Mouse (Mus musculus) kidney, adult 2 months (tissue): Measurements from ENCODE around the gene Trmt10c. TPM values are rescaled to one million over a fixed set of nuclear protein-coding genes. Genes with fewer than 3 reads are reported as not detected.
"Not testable (repeated sequence)": the region's sequence is repeated elsewhere in the genome, so short reads cannot be mapped to it uniquely, and the experiment has no call there.

Experiments
- DNase-seq: peaks from one replicate; pipeline ENCODE4 v3.0.0; 2021
- H3K27ac ChIP-seq: fragments of 200-500 bp; 2 replicates; pipeline ENCODE4 v1.5.1; 2012; ENCODE audit warnings: low read depth, low read length, control low read depth, inconsistent platforms; ENCODE audit not compliant: insufficient read depth
- H3K27me3 ChIP-seq: fragments of 200-500 bp; replicated peaks from 2 replicates; pipeline ENCODE4 v1.6.1; 2012; ENCODE audit warnings: mild to moderate bottlenecking, moderate library complexity, low read length, inconsistent platforms; ENCODE audit not compliant: control insufficient read depth, insufficient read depth
- H3K36me3 ChIP-seq: fragments of 200-500 bp; 2 replicates; pipeline ENCODE4 v1.6.1; 2012; ENCODE audit warnings: mild to moderate bottlenecking, moderate library complexity, low read length, inconsistent platforms; ENCODE audit not compliant: control insufficient read depth, insufficient read depth
- H3K4me1 ChIP-seq: fragments of 200-500 bp; 2 replicates; pipeline ENCODE4 v1.6.1; 2011; ENCODE audit warnings: low read length; ENCODE audit not compliant: control insufficient read depth, insufficient read depth
- H3K4me3 ChIP-seq: fragments of 200-500 bp; 2 replicates; pipeline ENCODE4 v1.5.1; 2011; ENCODE audit warnings: mild to moderate bottlenecking, low read depth, low read length, control low read depth; ENCODE audit not compliant: insufficient read depth
- CTCF ChIP-seq: fragments of 200-500 bp; conservative IDR thresholded peaks from 2 replicates; pipeline ENCODE4 v1.5.1; 2011; ENCODE audit warnings: low read depth, mild to moderate bottlenecking, control low read depth, low read length, moderate library complexity, mixed read lengths; ENCODE audit not compliant: insufficient read depth, insufficient read length
- POLR2A ChIP-seq: fragments of 200-500 bp; IDR thresholded peaks from one replicate; pipeline ENCODE4 v1.6.1; 2011; ENCODE audit warnings: low read depth, low read length, control low read depth
- WGBS: fragments of 180-500 bp; shearing (Covaris S2); methylation state at CpG from one replicate; pipeline ENCODE4 v1.1.7; 2018; 5-methylcytosine and 5-hydroxymethylcytosine counted together
- polyA plus RNA-seq: library from polyadenylated mRNA; depleted of rRNA; stranded (reverse); fragments of >200 nt; gene quantifications from 2 replicates; pipeline ENCODE4 v1.2.3, GENCODE M21; 2012

Gene Trmt10c
- polyA plus RNA-seq, 1 experiment: 3.3 TPM

DNA sequence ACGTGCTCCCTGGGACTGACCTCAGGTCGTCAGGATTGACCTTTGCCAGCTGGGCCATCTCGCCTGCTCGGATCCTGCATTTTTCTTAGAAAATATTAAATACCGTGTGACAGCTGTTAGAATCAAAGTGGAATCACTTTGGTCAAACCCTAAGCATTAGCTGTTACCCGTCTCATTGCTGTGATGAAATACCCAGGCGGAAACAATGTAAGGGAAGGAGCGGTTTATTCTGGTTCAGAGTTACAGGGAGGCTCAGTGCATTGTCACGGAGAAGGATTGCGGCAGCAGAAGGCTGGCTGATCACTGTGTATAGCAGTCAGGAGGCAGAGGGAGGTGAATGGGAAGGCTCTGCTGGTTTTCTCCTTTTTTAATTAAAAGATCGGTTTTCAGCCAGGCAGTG lies 25.4 kb upstream of the Trmt10c start:
- no peak overlapping the region for H3K27ac ChIP-seq
- TF ChIP-seq POLR2A: no peak
- TF ChIP-seq CTCF: no peak
- DNase-seq: no peak
- H3K4me1 ChIP-seq: no peaks in the 10 kb centered on the region
- 52% methylated on average over 11 of the region's 11 CpGs for WGBS
- H3K27me3 ChIP-seq: no peaks in the 10 kb centered on the region
- no peak overlapping the region for H3K4me3 ChIP-seq
- no peaks in the 10 kb centered on the region for H3K36me3 ChIP-seq

DNA sequence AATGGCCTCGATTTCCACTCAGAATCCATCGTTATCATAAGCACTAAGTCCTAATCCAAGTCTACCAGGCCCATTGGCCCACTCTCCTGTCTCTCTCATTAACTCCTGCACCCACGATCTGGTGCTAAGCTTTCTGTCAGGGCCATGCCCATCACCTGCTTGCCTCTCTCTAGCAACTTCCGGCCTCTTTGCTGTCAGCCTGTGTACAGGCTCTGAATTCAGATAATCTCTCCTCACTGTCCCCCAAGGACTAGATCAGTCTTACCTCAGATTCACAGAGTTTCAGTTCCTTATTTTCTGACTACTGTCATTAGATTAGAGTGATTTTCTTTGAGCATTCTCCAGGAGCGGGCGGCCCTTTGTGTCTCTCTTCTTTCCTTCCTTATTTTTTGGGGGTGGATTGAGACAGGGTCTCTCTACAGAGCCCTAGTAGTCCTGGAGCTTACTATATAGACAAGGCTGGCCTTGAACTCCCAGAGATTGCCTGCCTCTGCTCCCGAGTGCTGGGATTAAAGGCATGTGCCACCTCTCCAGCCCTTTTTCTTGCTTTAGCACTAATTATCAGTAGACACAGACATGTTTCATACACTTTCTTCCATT lies 24.5 kb upstream of the Trmt10c start:
- no peak overlapping the region for H3K27ac ChIP-seq
- H3K36me3 ChIP-seq: no peaks in the 10 kb centered on the region
- no peaks in the 10 kb centered on the region for H3K4me1 ChIP-seq
- no peaks in the 10 kb centered on the region for H3K27me3 ChIP-seq
- whole genome bisulfite sequencing: 83% methylated on average over 7 of the region's 7 CpGs
- TF ChIP-seq POLR2A (no peak), CTCF (no peak)
- no peak for DNase-seq
- no peak overlapping the region for H3K4me3 ChIP-seq

DNA sequence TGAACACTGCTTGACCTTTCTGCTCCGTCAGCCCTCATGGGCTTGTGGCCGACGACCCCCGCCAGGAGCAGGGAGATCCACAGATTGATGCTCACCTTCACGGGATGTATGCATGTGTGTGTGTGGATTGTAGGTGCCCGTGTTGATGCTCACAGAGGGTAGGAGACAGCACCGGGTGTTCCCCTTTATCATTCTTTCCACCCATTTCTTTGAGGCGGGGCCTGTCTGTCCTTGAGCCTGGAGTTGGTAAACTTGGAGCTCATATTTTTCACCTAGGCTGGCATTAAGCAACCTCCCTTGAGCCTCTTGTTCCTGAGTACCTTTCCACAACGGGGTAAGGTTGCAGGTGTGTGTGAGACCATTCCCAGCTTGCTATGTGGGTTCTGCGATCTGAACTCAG lies 20.5 kb upstream of the Trmt10c start:
- 78% methylated on average over 10 of the region's 10 CpGs for WGBS
- no peaks in the 10 kb centered on the region for H3K27me3 ChIP-seq
- no peak overlapping the region for H3K4me3 ChIP-seq
- no peak for TF ChIP-seq POLR2A
- no peak for TF ChIP-seq CTCF
- no peaks in the 10 kb centered on the region for H3K36me3 ChIP-seq
- no peak overlapping the region for H3K27ac ChIP-seq
- no peak for DNase-seq
- no peaks in the 10 kb centered on the region for H3K4me1 ChIP-seq

DNA sequence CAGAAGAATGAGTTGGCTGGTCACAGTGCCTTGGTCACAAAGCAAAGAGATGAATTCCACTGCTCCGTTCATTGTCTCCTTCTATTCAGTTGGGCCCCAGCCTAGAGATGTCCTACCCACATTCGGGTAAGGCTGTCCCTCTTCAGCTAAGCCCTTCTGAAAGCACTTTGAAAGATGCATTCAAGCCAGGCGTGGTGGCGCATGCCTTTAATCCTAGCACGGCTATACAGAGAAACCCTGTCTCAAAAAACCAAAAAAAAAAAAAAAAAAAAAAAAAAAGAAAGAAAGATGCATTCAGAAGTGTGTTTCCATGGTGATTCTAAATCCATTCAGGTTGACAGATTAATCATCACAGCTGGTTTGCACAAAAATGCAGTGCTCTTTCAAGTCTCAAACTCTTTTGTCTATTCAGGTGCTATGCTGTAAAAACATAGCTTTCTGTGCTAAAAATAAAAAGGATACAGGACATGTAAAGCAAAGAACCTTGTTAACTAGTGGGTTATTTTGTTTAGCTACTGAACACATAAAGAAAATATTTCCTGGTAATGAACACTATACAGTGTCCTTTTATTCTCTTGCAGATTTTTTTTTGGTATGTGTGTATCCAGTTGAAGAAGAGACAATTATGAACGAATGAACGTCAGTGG lies 19.4 kb upstream of the Trmt10c start:
- Histone ChIP-seq H3K27ac (no peak overlapping the region), H3K27me3 (no peaks in the 10 kb centered on the region), H3K36me3 (no peaks in the 10 kb centered on the region), H3K4me1 (no peaks in the 10 kb centered on the region), H3K4me3 (no peak overlapping the region)
- no peak for DNase-seq
- TF ChIP-seq CTCF: no peak
- TF ChIP-seq POLR2A: no peak
- 73% methylated on average over 7 of the region's 7 CpGs for WGBS

DNA sequence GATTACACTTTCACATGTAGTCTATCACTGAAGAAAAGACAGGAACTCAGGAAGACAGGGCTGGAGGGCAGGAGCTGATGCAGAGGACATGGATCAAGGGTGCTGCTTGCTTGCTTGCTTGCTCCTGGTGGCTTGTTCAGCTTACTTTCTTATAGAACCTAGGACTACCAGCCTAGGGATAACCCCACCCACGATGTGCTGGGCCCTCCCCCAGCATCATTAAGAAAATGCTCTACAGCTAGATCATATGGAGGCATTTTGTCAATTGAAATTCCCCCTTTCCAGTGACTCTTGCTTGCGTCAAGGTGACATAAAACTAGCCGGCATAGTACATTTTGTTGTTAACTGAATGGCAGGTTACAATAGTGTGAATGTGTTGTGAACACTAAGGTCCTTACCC lies 18.3 kb upstream of the Trmt10c start:
- no peak for DNase-seq
- H3K36me3 ChIP-seq: no peaks in the 10 kb centered on the region
- 81% methylated on average over 3 of the region's 3 CpGs for WGBS
- TF ChIP-seq CTCF (no peak), POLR2A (no peak)
- H3K4me1 ChIP-seq: no peaks in the 10 kb centered on the region
- no peak overlapping the region for H3K27ac ChIP-seq
- no peak overlapping the region for H3K4me3 ChIP-seq
- no peaks in the 10 kb centered on the region for H3K27me3 ChIP-seq

DNA sequence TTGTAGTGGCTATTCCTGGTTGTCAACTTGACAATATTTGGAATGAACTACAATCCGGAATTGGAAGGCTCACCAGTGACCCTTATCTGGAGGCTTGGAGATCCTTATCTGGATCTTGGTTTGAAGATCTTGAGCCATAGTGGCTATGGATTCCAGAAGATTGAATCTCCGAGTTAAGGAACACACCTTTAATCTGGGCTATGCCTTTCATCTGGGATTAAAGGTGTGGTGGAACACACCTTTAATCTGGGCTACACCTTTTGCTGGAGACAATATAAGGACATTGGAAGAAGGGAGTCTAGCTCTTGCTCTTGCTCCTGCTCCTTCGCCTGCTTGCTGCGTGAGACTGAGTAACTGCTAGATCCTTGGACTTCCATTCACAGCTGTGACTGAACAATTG lies 10.4 kb upstream of the Trmt10c start, which contains the start of gene Senp7:
Senp7 (plus strand) TSS at position 301 of the 400 bp plus-strand sequence.
- not testable (repeated sequence) for H3K4me3 ChIP-seq, DNase-seq, H3K27ac ChIP-seq, H3K36me3 ChIP-seq, H3K27me3 ChIP-seq, H3K4me1 ChIP-seq
- no CpG with 5 or more reads among the region's 4 CpGs for WGBS

DNA sequence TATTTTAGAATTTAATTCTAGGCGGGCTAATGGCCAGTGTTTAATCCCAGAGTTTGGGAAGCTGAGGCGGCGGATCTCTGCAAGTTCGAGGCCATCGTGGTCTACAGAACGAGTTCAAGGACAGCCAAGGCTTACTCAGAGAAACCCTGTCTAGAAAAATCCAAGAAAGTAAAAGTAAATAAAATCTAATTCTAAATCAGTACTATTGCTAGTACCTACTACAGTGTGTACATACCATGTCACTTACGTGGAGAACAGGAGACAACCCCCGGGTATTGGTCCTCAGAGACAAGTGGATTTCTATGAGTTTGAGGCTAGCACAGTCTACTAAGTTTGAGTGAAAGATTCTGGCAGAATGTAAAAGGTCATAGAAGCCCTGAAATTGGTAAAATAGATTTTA lies 471 bp upstream of the Trmt10c start:
- DNase-seq: no peak
- Histone ChIP-seq H3K4me1 (peaks cover 4% of the 10 kb centered on the region), H3K4me3 (peak overlapping the region; percentile 93), H3K27me3 (no peaks in the 10 kb centered on the region), H3K27ac (peak overlapping the region; percentile 65), H3K36me3 (peaks cover 3% of the 10 kb centered on the region)
- TF ChIP-seq CTCF: no peak
- TF ChIP-seq POLR2A: no peak
- 29% methylated on average over 8 of the region's 8 CpGs for WGBS

DNA sequence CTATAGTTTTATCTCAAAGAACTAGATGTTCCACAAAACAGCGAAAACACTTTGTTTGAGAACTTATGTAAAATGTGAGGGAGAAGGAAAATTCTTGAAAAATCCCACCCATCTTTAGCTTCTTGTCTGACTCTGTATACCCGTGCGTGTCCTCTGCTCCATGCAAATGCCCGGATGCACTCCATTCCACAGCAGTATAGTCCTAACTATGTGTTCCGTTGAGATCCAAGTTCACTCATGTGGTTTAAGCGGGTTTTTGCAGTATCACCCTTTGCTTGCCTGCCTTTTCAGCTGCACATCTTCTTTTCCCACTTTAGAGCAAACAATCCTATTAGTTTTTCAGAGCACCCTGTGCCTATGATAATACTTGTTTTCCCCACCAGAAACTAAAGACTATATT lies 1.1 kb downstream of the Trmt10c start:
- peaks cover 4% of the 10 kb centered on the region for H3K4me1 ChIP-seq
- 0 out of 2 replicates have a peak overlapping the region, but pooled peaks have one; percentile 22 for H3K4me3 ChIP-seq
- no peaks in the 10 kb centered on the region for H3K27me3 ChIP-seq
- H3K36me3 ChIP-seq: peaks cover 3% of the 10 kb centered on the region
- TF ChIP-seq POLR2A: no peak
- no peak for TF ChIP-seq CTCF
- no peak for DNase-seq
- no peak overlapping the region for H3K27ac ChIP-seq
- 30% methylated on average over 6 of the region's 6 CpGs for WGBS
